Mouse (Mus musculus) c-Kit-negative CD71-positive TER-119-positive erythroid progenitor cells, embryonic 14.5 days (primary cell): Measurements from ENCODE around the gene Cxcl15.

ENCODE experiments used
- DNase-seq: peaks from one replicate; pipeline ENCODE4 v3.0.0-alpha.2; 2013; ENCODE audit warnings: low read depth, low spot score

The Cxcl15 gene

GRCm38 (mm10) chr5:90794195-90794625 lies at the start of gene Cxcl15:
Gene Cxcl15, plus strand, starts transcription at chr5:90794534.
- DNase-seq: no peak

- no peak for DNase-seq
Observed at GRCm38 (mm10) chr5:90753934-90754333, 40.4 kb upstream of the Cxcl15 start.

GRCm38 (mm10) chr5:90758020-90758605 lies 36.2 kb upstream of the Cxcl15 start:
- no peak for DNase-seq

GRCm38 (mm10) chr5:90759077-90760065 lies 35.0 kb upstream of the Cxcl15 start, which contains the start of gene Cxcl5:
Gene Cxcl5, plus strand, starts transcription at chr5:90759360.
- DNase-seq: no peak

GRCm38 (mm10) chr5:90760303-90760702 lies 34.0 kb upstream of the Cxcl15 start:
- DNase-seq: no peak

GRCm38 (mm10) chr5:90760844-90761243 lies 33.5 kb upstream of the Cxcl15 start:
- no peak for DNase-seq

- no peak for DNase-seq
Observed at GRCm38 (mm10) chr5:90761834-90762233, 32.5 kb upstream of the Cxcl15 start.

- DNase-seq: no peak
Observed at GRCm38 (mm10) chr5:90763912-90764665, 30.2 kb upstream of the Cxcl15 start.

- no peak for DNase-seq
Observed at GRCm38 (mm10) chr5:90765821-90766606, 28.3 kb upstream of the Cxcl15 start.

- no peak for DNase-seq
Observed at GRCm38 (mm10) chr5:90768218-90768617, 26.1 kb upstream of the Cxcl15 start, which contains the start of gene Ppbp. Gene Ppbp, plus strand, starts transcription at chr5:90768518.

GRCm38 (mm10) chr5:90771369-90771768 lies 23.0 kb upstream of the Cxcl15 start:
- no peak for DNase-seq

GRCm38 (mm10) chr5:90771880-90772653 lies 22.3 kb upstream of the Cxcl15 start, which contains the start of gene Pf4:
Gene Pf4, plus strand, starts transcription at chr5:90772435.
- DNase-seq: no peak

GRCm38 (mm10) chr5:90775562-90775961 lies 18.8 kb upstream of the Cxcl15 start:
- DNase-seq: no peak

- DNase-seq: no peak
Observed at GRCm38 (mm10) chr5:90777621-90778020, 16.7 kb upstream of the Cxcl15 start.

- no peak for DNase-seq
Observed at GRCm38 (mm10) chr5:90778856-90779255, 15.5 kb upstream of the Cxcl15 start.

GRCm38 (mm10) chr5:90783697-90784096 lies 10.6 kb upstream of the Cxcl15 start:
- DNase-seq: no peak

GRCm38 (mm10) chr5:90785659-90786588 lies 8.4 kb upstream of the Cxcl15 start, which contains the start of gene Cxcl3:
Gene Cxcl3, plus strand, starts transcription at chr5:90786103.
- no peak for DNase-seq

GRCm38 (mm10) chr5:90788114-90788513 lies 6.2 kb upstream of the Cxcl15 start:
- no peak for DNase-seq
